Mouse (Mus musculus): ENCODE results near the gene Vmn1r233. TPM values are rescaled to one million over a fixed set of nuclear protein-coding genes. Genes with fewer than 3 reads are reported as not detected.

Vmn1r233 gene
- polyA plus RNA-seq, 1 experiment from 2014 or later, result not detected

- Histone ChIP-seq H3K27ac (replicated peaks) (no peak overlapping the region), H3K9me3 (ENCODE audit: control insufficient read depth, low read length) (no peaks in the 10 kb centered on the region), H3K4me2 (replicated peaks; ENCODE audit: low read depth) (no peak overlapping the region), H3K36me3 (ENCODE audit: control insufficient read depth, insufficient read depth, low read length) (peaks cover 31% of the 10 kb centered on the region), H3K4me3 (ENCODE audit: low read depth, low read length) (no peak overlapping the region), H3K9ac (ENCODE audit: low read length) (no peak overlapping the region), H3K27me3 (ENCODE audit: control insufficient read depth, insufficient read depth, low read length) (no peaks in the 10 kb centered on the region), H3K4me1 (replicated peaks; ENCODE audit: control insufficient read depth, insufficient read depth) (no peaks in the 10 kb centered on the region)
- no peak for ATAC-seq (ENCODE audit: low FRiP score, low TSS enrichment)
- DNase-seq (ENCODE audit: low spot score), result no peak
- TF ChIP-seq EP300 (optimal IDR thresholded peaks at IDR 0.05), result no peak
- TF ChIP-seq CTCF (IDR thresholded peaks at IDR 0.05; ENCODE audit: low read depth), result no peak
These were observed 29.6 kb downstream of the Vmn1r233 start for GRCm38 (mm10) chr17:20966681-20967080.

- Histone ChIP-seq H3K27ac (replicated peaks) (no peak overlapping the region), H3K4me3 (ENCODE audit: low read depth, low read length) (no peak overlapping the region), H3K27me3 (ENCODE audit: control insufficient read depth, insufficient read depth, low read length) (no peaks in the 10 kb centered on the region), H3K4me2 (replicated peaks; ENCODE audit: low read depth) (no peak overlapping the region), H3K9ac (ENCODE audit: low read length) (no peak overlapping the region), H3K9me3 (ENCODE audit: control insufficient read depth, low read length) (no peaks in the 10 kb centered on the region), H3K36me3 (ENCODE audit: control insufficient read depth, insufficient read depth, low read length) (peaks cover 42% of the 10 kb centered on the region), H3K4me1 (replicated peaks; ENCODE audit: control insufficient read depth, insufficient read depth) (no peaks in the 10 kb centered on the region)
- TF ChIP-seq EP300 (optimal IDR thresholded peaks at IDR 0.05) (no peak), CTCF (IDR thresholded peaks at IDR 0.05; ENCODE audit: low read depth) (no peak)
- WGBS, result 84% methylated on average over 4 of the region's 4 CpGs
- ATAC-seq (ENCODE audit: low FRiP score, low TSS enrichment) (no peak), DNase-seq (ENCODE audit: low spot score) (no peak)
These were observed 30.8 kb downstream of the Vmn1r233 start for GRCm38 (mm10) chr17:20965421-20965820.

- ATAC-seq (ENCODE audit: low FRiP score, low TSS enrichment) (no peak), DNase-seq (ENCODE audit: low spot score) (no peak)
- Histone ChIP-seq H3K27me3 (ENCODE audit: control insufficient read depth, insufficient read depth, low read length) (no peaks in the 10 kb centered on the region), H3K4me1 (replicated peaks; ENCODE audit: control insufficient read depth, insufficient read depth) (no peaks in the 10 kb centered on the region), H3K36me3 (ENCODE audit: control insufficient read depth, insufficient read depth, low read length) (peaks cover 76% of the 10 kb centered on the region), H3K4me2 (replicated peaks; ENCODE audit: low read depth) (no peak overlapping the region), H3K27ac (replicated peaks) (no peak overlapping the region), H3K9me3 (ENCODE audit: control insufficient read depth, low read length) (no peaks in the 10 kb centered on the region), H3K9ac (ENCODE audit: low read length) (no peak overlapping the region), H3K4me3 (ENCODE audit: low read depth, low read length) (no peak overlapping the region)
- WGBS, result 97% methylated on average over 5 of the region's 5 CpGs
- TF ChIP-seq EP300 (optimal IDR thresholded peaks at IDR 0.05) (no peak), CTCF (IDR thresholded peaks at IDR 0.05; ENCODE audit: low read depth) (no peak)
These were observed 35.9 kb downstream of the Vmn1r233 start for GRCm38 (mm10) chr17:20960386-20960785.

GRCm38 (mm10) chr17:20946636-20947035, 49.6 kb downstream of the Vmn1r233 start:
- TF ChIP-seq EP300 (optimal IDR thresholded peaks at IDR 0.05), result no peak
- TF ChIP-seq CTCF (IDR thresholded peaks at IDR 0.05; ENCODE audit: low read depth), result no peak
- 0 out of 2 replicates have a peak overlapping the region, but pooled peaks have one; percentile 87 for H3K9ac ChIP-seq (ENCODE audit: low read length)
- H3K36me3 ChIP-seq (ENCODE audit: control insufficient read depth, insufficient read depth, low read length), result no peaks in the 10 kb centered on the region
- no peaks in the 10 kb centered on the region for H3K4me1 ChIP-seq (replicated peaks; ENCODE audit: control insufficient read depth, insufficient read depth)
- peak overlapping the region; percentile 77 for H3K4me2 ChIP-seq (replicated peaks; ENCODE audit: low read depth)
- no peaks in the 10 kb centered on the region for H3K27me3 ChIP-seq (ENCODE audit: control insufficient read depth, insufficient read depth, low read length)
- H3K9me3 ChIP-seq (ENCODE audit: control insufficient read depth, low read length), result no peaks in the 10 kb centered on the region
- no peak for DNase-seq (ENCODE audit: low spot score)
- peak overlapping the region; percentile 81 for H3K4me3 ChIP-seq (ENCODE audit: low read depth, low read length)
- H3K27ac ChIP-seq (replicated peaks), result no peak overlapping the region
- ATAC-seq (ENCODE audit: low FRiP score, low TSS enrichment), result no peak; the same call in 1 of the 2 replicates

GRCm38 (mm10) chr17:20946026-20946565, 50.2 kb downstream of the Vmn1r233 start:
- peak overlapping the region; percentile 87 for H3K9ac ChIP-seq (ENCODE audit: low read length)
- peak; percentile 25 for DNase-seq (ENCODE audit: low spot score)
- TF ChIP-seq EP300 (optimal IDR thresholded peaks at IDR 0.05) (no peak), CTCF (IDR thresholded peaks at IDR 0.05; ENCODE audit: low read depth) (no peak)
- peak overlapping the region; percentile 99 for H3K27ac ChIP-seq (replicated peaks)
- WGBS, result under 1% methylated on average over 13 of the region's 13 CpGs
- peak overlapping the region; percentile 77 for H3K4me2 ChIP-seq (replicated peaks; ENCODE audit: low read depth)
- ATAC-seq (ENCODE audit: low FRiP score, low TSS enrichment), result no peak
- H3K36me3 ChIP-seq (ENCODE audit: control insufficient read depth, insufficient read depth, low read length), result no peaks in the 10 kb centered on the region
- H3K4me3 ChIP-seq (ENCODE audit: low read depth, low read length), result peak overlapping the region; percentile 81
- no peaks in the 10 kb centered on the region for H3K9me3 ChIP-seq (ENCODE audit: control insufficient read depth, low read length)
- H3K27me3 ChIP-seq (ENCODE audit: control insufficient read depth, insufficient read depth, low read length), result no peaks in the 10 kb centered on the region
- H3K4me1 ChIP-seq (replicated peaks; ENCODE audit: control insufficient read depth, insufficient read depth), result no peaks in the 10 kb centered on the region

- peak within 1 kb of the TSS; percentile 81 for H3K4me3 ChIP-seq (ENCODE audit: low read depth, low read length)
- no peaks in the 10 kb centered on the region for H3K4me1 ChIP-seq (replicated peaks; ENCODE audit: control insufficient read depth, insufficient read depth)
- no peaks in the 10 kb centered on the region for H3K27me3 ChIP-seq (ENCODE audit: control insufficient read depth, insufficient read depth, low read length)
- H3K36me3 ChIP-seq (ENCODE audit: control insufficient read depth, insufficient read depth, low read length), result no peaks in the 10 kb centered on the region
- TF ChIP-seq CTCF (IDR thresholded peaks at IDR 0.05; ENCODE audit: low read depth) (peak; percentile 26; the same call in 1 of the 2 replicates), EP300 (optimal IDR thresholded peaks at IDR 0.05) (no peak)
- peak within 1 kb of the TSS; percentile 99 for H3K27ac ChIP-seq (replicated peaks)
- WGBS, result under 1% methylated on average over 69 of the region's 69 CpGs
- H3K9ac ChIP-seq (ENCODE audit: low read length), result peak within 1 kb of the TSS; percentile 87
- DNase-seq (ENCODE audit: low spot score) (peak; percentile 98), ATAC-seq (ENCODE audit: low FRiP score, low TSS enrichment) (peak; percentile 99)
- peak within 1 kb of the TSS; percentile 77 for H3K4me2 ChIP-seq (replicated peaks; ENCODE audit: low read depth)
- H3K9me3 ChIP-seq (ENCODE audit: control insufficient read depth, low read length), result no peaks in the 10 kb centered on the region
These were observed 51.0 kb downstream of the Vmn1r233 start, which contains the start of gene Ppp2r1a for GRCm38 (mm10) chr17:20944985-20945891. Ppp2r1a (plus strand) TSS chr17:20945311.

Data from stomach, postnatal 0 days (tissue).